Mouse (Mus musculus): ENCODE measurements around the gene Ptma.
"Not testable (repeated sequence)": the region's sequence is repeated elsewhere in the genome, so short reads cannot be mapped to it uniquely, and the experiment has no call there.

Gene Ptma

DNA sequence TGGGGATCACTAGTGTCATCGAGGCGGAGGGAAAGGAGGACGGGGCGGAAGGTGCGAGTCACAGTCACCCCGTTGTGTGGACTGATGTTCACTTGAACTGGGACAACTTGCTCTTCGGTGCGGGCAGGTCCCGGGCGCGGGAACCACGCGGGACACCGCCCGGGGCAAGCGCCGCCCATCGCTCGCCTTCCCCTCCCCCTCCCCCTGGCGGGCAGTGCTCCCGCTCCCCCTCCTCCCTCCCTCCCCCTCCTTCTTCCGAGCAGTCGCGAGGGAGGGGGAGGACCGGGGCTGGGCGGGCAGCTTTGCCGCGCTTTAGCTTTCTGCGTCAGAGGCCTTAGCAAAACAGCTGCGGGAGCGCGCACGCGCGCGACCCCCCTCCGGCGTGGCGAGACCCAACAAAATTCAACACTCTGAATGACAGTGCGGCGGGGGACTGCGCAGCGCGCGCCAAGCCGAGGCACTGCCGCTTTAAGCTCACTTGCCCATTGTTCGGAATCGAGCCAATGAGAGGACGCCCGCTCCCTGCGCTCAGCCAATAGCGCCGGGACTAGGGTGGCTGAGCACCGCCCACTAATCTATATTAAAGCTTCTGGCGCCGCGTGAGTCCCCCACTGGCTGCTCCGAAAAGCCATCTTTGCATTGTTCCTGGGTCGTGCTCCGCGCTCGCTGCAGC is at the start of gene Ptma:
Gene Ptma, plus strand, starts transcription at position 611 of the 673 bp plus-strand sequence.
- DNase-seq = peak; percentile 99

DNA sequence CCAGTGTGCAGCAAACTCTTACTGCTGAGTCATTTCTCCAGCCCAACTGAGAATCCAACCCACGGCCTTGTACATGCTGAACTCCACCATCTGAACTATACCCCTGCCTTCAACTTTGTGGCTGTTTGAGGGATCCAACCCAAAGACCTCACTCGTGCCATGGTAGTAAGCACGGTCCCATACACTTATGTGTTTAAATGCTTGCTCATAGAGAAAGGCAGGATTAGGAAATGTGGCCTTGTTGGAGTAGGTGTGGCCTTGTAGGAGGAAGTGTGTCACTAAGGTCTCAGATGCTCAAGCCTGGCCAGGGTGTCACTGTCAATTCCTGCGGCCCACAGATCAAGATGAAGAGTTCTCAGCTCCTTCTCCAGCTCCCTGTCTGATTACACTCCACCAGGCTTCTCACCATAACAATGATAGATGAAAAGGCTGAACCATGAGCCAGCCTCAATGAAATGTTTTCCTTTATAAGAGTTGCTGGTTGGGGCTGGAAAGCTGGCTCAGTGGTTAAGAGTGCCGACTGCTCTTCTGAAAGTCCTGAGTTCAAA is 48.7 kb upstream of the Ptma start:
- no peak for DNase-seq

DNA sequence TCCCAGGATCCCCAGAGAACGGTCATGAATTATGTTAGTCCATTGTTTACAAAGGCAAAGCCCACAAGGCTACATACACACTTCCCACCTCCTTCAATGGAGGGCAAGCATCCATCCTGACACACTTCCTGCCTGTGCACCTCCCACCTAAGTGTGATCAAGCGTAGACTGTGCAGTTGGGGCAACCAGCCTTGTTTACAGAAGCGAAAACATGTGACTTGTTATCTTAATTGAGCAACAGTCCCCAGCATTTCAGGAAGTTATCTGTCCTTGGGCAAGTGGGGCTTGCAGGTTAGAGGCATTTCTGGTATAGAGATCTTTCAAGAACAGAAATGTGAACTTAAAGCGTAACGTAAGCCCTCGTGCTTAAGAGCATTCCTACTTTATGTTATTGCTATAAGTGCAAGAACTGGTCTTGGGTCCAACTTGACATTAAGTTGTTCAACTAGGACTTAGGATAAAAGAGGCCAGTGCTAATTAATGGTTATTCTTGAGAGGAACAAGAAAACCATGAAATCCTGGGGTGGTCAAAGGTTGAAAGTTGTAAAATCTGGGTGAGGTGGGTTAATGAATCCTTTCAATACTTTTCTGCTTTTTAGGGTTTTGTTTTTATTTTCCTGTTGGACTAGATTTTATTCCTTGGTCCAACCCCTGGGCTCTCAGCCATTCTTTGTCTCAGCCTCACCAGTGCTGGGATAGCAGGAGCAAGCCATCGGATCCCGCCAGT is 47.3 kb upstream of the Ptma start:
- DNase-seq = peak; percentile 32

DNA sequence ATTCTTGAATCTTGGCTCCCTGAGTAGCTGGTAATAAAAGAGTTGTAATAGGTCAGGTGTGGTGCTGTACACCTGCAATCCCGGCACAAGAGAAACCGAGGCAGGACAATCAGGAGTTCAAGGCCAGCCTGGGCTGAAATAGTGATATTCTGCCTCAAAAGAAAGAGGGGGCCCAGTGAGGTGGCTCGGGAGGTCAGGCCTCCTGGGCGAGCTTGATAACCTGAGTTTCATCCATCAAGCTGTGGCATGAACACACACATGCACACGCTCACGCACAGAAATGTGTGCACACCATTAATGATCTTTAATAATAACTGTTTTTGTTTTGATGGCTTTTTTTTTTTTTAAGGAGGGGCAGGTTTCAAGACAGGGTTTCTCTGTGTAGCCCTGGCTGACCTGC is 46.2 kb upstream of the Ptma start:
- no peak for DNase-seq

DNA sequence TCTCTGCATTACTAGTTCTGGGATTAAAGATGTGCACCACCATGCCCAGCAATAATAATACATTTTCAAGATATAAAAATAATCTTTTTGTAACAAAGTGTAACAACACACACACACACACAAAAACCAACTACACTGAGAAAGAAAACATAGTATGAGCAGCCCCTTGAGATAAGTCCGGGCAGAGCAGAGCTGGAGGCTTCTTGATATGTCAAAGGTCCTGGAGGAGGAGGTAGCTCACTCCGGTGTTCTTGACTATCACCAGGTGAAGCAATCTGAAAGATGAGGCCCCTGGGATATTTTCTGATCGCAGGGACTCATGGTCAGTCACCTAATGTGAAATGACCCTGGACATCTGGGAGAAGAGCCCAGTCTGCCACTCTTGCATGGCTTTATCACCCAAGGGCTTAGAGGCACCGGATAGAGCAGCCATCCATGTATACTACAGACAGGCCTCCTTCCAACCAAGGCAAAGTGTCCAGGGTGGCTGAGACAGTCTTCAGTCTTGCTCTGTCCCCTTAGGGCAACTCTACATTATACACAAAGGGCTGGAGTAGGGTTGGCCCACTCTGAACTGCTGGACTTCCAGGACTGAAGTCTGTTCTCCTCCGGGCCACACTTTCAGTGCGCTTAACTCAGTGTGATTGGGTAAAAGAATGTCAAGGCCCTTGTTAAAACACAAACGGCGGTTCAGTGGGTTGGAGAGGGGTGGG is 45.6 kb upstream of the Ptma start:
- DNase-seq = no peak

DNA sequence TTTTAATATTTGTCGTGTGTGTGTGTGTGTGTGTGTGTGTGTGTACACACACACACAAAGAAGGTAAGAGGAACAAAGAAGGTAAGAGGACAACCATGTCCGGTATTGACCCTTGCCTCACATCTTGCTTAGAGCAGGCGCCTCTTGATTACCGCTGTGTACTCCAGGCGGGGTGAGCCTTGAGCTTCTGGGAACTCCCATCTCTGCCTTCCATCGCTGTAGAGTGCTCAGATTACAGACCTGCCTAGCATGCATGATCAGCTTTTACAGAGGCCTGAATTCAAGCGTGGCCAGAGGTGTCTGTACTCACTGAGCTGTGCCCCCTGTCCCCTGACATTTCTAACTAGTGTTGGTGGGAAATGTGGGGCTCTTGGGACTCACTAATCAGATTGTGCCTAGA is 45.1 kb upstream of the Ptma start:
- DNase-seq = no peak

DNA sequence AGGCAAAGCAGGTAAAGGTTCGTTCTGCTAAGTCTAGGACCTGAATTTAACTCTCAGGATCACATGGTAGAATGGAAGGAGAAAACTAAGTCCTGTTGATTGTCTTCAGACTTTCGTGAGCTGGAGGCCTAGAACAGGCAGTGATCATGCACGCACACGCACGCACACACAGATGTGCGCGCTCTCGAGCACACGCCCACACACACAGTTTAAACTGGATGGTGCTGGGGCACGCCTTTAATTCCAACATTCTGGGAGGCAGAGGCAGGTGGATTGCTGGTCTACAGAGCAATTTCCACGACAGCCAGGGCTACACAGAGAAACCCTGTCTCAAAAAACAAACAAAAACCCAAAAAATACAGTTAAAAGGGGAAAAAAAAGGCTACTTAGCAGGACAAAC is 44.2 kb upstream of the Ptma start:
- no peak for DNase-seq

DNA sequence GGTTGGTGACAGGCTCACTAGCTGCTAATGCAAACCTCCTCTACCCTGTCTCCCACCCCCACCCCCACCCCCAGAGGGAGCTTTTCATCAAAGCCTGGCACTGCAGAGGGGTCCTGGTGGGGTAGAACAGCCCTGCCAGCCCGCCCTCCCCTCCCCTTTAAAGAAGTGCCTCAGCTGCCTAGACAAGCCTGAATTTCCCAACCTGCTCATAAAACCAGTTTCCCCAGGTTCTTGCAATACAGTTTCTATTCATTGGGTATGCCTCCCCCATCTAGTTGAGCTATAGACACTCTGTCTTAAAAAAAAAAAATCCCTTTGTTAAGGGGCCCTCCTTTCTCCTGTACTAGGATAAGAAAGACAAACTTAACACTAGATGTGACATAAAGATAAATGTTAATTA is 43.8 kb upstream of the Ptma start:
- no peak for DNase-seq

DNA sequence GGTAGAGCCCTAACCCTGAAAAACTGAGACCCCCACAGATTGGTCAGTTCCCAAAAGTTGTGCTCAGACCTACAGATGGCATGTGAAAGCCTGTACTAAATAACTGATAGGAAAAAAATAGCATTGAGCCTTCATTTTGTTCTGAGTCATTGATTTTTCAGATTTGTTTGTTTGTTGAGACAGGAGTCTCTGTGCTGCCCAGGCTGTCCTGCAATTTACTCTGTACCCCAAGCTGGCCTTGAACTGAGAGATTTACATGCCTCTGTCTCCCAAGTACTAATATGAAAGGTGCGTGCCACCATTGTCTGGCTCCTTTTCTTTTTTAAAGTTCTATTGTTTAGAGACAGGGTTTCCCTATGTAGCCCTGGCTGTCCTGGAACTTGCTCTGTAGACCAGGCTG is 41.2 kb upstream of the Ptma start:
- no peak for DNase-seq

DNA sequence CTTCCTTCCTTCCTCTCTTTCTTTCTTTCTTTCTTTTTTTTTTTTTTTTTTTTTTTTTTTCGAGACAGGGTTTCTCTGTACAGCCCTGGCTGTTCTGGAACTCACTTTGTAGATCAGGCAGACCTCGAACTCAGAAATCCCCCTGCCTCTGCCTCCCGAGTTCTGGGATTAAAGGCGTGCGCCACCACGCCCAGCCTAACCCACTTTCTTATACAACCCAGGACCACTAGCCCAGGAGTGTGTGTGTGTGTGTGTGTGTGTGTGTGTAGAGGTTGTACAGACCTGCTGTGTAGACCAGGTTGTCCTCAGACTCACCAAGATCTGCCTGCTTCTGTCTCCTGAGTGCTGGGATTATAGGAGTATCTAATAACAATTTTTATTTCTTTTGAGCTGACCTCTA is 40.7 kb upstream of the Ptma start:
- not testable (repeated sequence) for DNase-seq

DNA sequence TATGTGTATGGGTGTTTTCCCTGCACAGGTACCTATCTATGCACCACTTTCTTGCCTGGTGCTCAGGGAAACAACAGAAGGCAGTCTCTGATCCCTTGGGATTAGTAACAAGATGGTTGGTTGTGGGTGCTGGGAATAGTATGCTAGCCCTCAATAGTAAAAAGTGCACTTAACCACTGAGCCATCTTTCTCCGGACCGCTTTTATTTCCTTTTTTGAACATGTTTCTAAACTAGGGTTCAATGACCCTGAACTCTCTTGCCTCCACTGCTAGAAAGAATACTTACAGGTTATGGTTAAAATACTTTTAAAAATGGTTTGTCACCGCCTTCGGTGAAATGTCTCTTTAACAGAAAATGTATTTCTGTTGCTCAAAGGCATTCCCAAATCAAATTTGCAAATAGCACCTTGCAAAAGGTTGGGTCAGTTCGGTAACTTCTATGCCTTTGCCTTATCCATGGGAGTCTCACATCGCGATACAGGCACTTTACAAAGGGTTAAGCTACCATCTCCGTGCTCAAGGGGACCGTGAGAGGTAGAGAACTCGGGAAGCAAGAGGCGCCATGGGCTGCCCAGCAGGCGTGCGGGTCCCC is 39.7 kb upstream of the Ptma start:
- DNase-seq = no peak

DNA sequence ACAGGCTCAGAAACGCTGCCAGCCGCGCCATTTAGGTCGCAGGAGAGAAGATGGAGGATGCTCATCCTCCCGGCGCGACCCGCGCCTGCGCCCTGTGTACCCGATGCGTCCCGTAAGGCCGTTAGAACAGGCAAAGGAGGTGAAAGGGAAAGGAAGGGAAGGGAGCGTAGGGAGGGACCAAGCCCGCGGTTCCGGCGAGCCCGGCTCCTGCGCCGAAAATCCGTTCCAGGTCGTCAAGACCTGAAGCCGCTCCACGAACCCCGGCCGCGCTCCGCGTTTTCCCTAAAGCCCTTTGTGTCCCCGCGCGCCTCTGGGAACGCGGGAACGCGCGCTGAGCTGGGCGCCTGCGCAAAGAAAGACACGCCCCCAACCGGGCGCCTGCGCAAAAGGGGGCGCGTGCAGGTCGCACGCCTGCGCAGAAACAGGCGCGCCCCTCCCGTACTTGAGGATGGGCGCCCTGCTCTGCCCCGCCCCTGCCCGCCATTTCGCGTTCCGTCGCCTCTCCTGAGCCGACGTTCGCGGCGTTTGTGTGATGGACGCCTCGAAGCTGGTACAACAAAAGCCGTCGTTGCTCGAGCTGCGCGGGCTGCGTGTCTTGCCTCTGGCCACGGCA is 39.1 kb upstream of the Ptma start:
- peak; percentile 99 for DNase-seq

DNA sequence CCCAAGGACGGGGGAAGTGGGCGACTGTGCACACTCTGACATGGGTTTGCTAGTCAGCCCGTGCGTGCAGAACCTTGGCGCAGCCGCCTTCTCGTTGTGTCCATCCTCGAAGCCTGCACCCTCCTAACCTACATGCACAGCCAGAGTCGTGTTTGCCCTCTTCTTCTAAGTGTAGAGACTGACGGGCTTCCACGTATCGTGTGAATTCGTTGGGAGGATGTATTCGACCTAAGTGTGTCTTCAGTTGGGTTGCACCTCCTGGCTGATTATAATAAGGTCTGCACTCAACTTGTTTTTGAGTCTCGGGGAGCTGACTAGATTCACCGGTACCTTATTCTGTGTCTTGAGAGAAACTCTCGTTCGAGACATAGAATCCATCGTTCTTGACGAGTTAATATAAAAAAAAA is 38.6 kb upstream of the Ptma start:
- no peak for DNase-seq

DNA sequence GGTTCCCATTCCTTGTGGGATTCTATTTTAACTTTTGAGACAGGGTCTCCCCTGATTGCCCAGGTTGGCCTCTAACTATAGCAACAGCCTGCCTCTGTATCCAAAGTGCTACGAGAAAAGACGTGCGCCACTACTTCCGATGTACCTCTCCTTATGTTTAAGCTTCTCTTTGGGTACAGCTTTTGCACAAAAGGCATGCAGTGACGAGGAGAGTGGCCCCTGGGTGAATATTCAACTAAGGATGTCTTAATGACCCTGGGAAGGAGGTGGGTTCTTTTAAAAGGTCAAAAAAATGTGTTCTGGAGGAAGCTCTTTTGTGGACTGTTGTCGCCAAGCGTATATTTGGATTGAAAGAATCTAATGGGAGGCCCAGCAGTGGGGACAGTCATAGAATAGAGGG is 38.2 kb upstream of the Ptma start:
- no peak for DNase-seq

DNA sequence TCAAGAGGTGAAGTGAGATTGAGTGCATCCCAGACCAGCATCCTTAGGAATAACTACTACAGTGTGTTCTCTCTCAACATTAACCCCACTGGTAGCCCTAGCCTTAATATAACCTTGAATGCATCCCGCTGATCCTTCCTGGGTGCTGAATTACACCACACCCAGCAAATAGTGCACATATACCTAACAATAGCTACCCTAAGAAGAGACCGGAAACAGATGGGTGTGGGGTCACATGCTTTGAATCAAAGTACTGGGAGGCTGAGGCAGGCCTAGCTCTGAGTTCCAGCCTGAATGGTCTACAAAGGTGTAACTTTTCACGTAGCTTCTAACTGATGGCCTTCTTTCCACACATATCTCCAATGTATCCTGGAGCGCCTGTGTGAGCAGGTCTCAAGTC is 37.8 kb upstream of the Ptma start:
- DNase-seq = no peak

DNA sequence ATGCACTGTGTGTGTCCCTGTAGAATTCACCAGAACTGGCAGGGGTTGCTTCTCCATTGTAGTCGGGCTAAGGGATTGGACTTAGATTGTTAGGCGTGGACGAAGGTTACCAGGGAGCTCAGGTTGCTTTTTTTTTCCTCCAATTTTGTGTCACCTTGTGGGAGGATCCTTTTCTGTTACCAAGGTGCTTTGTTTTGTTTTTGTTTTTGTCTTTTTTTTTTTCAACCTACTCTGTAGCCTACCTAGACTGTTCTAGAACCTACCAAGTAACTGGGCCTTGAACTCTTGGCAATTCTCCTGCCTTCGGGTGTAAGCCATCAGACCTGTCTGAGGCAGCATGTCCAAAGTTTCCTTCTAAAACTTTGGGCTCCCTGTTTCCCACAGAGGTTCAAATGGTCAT is 36.6 kb upstream of the Ptma start:
- DNase-seq = no peak

DNA sequence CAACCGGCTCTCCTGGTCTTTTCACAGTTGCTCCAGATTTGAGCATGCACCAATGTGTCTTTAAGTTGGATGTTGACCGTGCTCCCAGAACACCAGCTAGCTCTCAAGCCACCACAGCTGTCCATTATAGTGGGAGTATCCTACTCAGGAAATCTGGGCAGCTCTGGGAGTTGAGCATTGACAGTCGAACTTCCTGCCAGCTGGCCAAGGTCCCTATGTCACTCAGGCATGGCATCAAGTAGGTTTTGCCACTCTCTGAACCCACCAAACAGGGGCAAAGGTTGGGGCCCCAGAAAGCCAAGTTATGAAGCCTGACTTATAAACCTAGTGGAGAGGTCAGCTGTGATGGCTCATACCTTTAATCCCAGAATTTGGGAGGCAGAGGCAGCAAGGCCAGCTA is 35.8 kb upstream of the Ptma start:
- DNase-seq = peak; percentile 49

DNA sequence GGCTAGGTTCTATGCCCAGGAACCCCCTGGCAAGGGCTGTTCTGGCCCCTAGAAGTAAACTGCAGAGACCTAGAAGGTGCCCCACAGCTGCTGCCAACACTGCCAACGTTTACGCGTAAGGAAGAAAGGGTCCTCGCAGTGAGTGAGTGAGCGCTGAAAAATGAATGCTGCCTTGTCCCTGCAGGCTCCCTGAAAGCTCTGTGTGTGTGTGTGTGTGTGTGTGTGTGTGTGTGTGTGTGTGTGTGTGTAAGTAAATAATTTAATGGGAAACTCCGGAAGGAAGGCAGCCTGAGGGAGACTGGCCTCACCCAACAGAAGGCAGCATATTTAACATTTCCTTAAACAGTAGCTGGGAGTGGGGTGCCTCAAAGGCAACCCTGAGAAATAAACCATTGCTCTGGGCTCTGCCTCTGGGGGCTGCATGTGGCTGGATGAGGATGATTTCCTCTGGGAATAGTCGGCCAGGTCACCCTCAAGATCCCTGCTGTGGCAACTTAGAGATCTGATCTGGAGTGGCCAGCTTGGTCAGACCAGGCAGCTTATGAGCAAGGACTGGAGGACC is 34.9 kb upstream of the Ptma start:
- DNase-seq = peak; percentile 69

DNA sequence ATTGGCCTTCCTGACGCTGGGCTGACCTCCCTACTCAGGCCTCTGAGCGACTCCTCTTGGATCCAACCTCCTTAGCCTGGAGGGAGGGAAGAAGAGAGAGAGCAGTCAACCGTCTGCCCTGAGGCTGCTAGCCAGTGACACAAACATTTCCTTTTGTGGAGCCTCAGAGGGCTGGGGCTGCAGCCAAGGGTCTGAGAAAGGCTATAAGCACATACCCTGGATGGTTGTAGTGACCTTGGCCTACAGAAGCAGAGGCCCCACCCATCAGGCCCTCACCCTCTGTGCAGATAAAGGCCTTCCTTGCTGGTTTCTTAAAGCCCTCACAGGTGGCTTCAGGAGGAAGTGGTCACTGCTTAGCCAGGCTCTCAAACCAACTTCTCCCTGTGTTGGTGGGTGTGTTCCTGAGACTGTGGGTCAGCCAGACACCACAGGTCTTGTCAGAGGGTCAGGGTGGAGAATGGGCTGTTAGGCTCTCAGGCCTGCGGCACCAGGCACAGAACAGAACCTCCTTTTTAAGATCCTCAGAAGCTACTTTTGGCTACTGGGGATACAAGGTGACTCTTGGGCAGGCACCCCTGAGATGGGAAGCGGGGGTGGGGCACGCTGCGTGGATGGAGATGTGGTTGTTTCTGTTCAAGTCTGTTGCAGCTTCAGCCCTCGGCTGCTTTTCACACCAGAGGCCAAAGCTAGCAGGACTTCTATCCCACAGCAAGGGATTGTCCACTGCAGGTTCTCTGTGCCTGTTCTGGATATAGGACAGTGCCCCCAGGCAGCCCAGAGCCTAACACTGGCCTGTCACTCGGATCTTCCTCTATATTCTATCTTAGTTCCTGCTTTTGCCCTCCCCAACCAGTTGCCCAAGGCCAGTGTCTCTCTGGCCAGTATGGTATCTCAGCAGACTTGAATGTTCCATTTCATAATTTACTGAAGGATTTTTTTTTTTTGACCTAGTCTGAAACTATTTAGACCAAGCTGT is 34.1 kb upstream of the Ptma start:
- peak; percentile 67 for DNase-seq

DNA sequence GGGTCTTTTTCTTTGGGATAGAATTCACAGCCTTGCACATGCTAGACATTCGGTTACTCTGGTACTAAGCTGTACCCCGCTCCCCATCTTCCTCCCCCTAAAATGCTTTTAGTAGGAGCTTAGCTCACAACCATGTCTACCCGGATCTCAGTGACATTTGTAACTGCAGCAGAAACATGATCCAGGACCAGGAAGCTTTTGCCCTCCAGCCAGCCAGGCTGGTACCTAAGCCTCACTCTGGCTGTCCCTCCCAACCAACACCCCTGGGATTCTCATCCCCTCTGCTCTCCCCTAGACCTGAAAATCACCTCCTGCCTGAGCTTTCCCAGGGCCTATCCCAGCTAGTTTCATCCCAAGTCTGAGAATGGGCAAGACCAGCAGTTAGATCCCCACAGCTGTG is 32.7 kb upstream of the Ptma start:
- no peak for DNase-seq

DNA sequence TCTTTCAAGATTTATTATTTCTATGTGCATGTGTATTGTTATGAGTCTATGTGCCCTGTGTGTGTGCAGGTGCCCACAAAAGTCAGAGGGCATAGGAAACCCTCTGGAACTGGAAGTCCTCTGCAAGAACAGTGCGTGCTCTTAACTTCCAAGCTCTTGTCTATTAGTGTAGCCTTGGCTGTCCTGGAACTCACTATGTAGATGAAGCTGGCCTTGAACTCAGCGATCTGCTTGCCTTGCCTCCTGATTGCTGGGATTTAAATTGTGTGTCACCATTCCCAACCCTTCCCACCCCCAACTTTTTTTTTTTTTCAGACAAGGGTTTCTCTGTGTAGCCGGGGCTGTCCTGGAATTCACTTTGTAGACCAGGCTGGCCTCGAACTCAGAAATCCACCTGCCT is 30.2 kb upstream of the Ptma start:
- no peak for DNase-seq
